Mouse (Mus musculus) olfactory bulb, adult 2 months (tissue): ENCODE measurements around the gene Inhbe. TPM values are rescaled to one million over a fixed set of nuclear protein-coding genes. Genes with fewer than 3 reads are reported as not detected.

Source experiments
- H3K27ac ChIP-seq: fragments of 200-500 bp; 2 replicates; pipeline ENCODE4 v1.5.1; 2012; ENCODE audit warnings: low read depth, low read length; ENCODE audit not compliant: insufficient read depth
- H3K4me1 ChIP-seq: fragments of 200-500 bp; 2 replicates; pipeline ENCODE4 v1.6.1; 2012; ENCODE audit warnings: low read length; ENCODE audit not compliant: control insufficient read depth, insufficient read depth
- H3K4me3 ChIP-seq: fragments of 200-500 bp; 2 replicates; pipeline ENCODE4 v1.5.1; 2012; ENCODE audit warnings: mild to moderate bottlenecking, low read depth, low read length, moderate library complexity; ENCODE audit not compliant: insufficient read depth
- CTCF ChIP-seq: fragments of 200-500 bp; IDR thresholded peaks from 2 replicates; pipeline ENCODE4 v1.5.1; 2012; ENCODE audit warnings: low read depth, mild to moderate bottlenecking, low read length, moderate library complexity; ENCODE audit not compliant: insufficient read depth
- POLR2A ChIP-seq: fragments of 200-500 bp; IDR thresholded peaks from 2 replicates; pipeline ENCODE4 v1.6.1; 2012; ENCODE audit warnings: mild to moderate bottlenecking, low read depth, low read length, moderate library complexity; ENCODE audit not compliant: insufficient read depth
- WGBS: fragments of 180-500 bp; shearing (Covaris S2); methylation state at CpG from one replicate; pipeline ENCODE4 v1.1.7; 2018; 5-methylcytosine and 5-hydroxymethylcytosine counted together
- polyA plus RNA-seq: library from polyadenylated mRNA; stranded (reverse); fragments of >200 nt; gene quantifications from 2 replicates; pipeline ENCODE4 v1.2.4, GENCODE M21; 2012; ENCODE audit warnings: low replicate concordance; ENCODE audit not compliant: missing spikeins, insufficient read depth, insufficient read length

Inhbe gene
- polyA plus RNA-seq, 1 experiment = not detected

DNA sequence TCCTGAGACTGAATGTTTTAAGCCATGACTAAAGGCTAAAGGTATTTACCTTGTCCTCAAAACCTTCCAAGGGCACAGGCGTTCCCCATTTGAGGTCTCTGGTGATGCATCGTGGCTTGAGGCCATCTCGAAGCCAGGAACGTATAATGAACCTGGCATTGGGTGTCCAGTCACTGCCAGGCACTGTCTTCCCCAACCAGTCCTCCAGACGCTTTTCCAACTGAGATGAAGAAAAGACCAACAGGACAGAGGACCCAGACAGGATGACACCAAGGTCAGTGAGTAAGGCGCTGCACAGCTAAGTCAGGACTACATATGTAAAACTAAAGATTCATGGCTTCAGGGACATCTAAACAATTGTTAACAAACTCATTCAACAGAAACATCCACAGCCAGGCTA, 53.9 kb downstream of the Inhbe start:
- Histone ChIP-seq H3K27ac (no peak overlapping the region), H3K4me1 (no peaks in the 10 kb centered on the region), H3K4me3 (no peak overlapping the region)
- 95% methylated on average over 6 of the region's 6 CpGs for WGBS
- no peak for TF ChIP-seq POLR2A
- no peak for TF ChIP-seq CTCF

Other genes with a start within 250 kb of the Inhbe start
- 124 TPM in 1 of 2 replicates, not detected in the other for gene Os9, start 233.3 kb downstream of the Inhbe start, polyA plus RNA-seq
- not detected in 2 replicates for gene B4galnt1, start 189.2 kb downstream of the Inhbe start, polyA plus RNA-seq
- not detected in 2 replicates for gene Slc26a10, start 173.8 kb downstream of the Inhbe start, polyA plus RNA-seq
- not detected in 2 replicates for gene Arhgef25, start 164.3 kb downstream of the Inhbe start, polyA plus RNA-seq
- 159 TPM in 1 of 2 replicates, not detected in the other for gene Dtx3, start 158.7 kb downstream of the Inhbe start, polyA plus RNA-seq
- gene Pip4k2c, start 142.8 kb downstream of the Inhbe start, polyA plus RNA-seq = 102 TPM in 1 of 2 replicates, not detected in the other
- gene Kif5a, start 91.1 kb downstream of the Inhbe start, polyA plus RNA-seq = 72.6 and 160 TPM in 2 replicates
- not detected in 2 replicates for gene Dctn2, start 88.0 kb downstream of the Inhbe start, polyA plus RNA-seq
- not detected in 2 replicates for gene Mbd6, start 65.4 kb downstream of the Inhbe start, polyA plus RNA-seq
- not detected in 2 replicates for gene Mars, start 42.6 kb downstream of the Inhbe start, polyA plus RNA-seq
- gene Arhgap9, start 32.4 kb downstream of the Inhbe start, polyA plus RNA-seq = 260 TPM in 1 of 2 replicates, not detected in the other
- not detected in 2 replicates for gene Gli1, start 12.4 kb downstream of the Inhbe start, polyA plus RNA-seq
- gene Inhbc, start 16.0 kb upstream of the Inhbe start, polyA plus RNA-seq = not detected in 2 replicates
- gene R3hdm2, start 25.9 kb upstream of the Inhbe start, polyA plus RNA-seq = 475 and 884 TPM in 2 replicates
- not detected in 2 replicates for gene Stac3, start 147.3 kb upstream of the Inhbe start, polyA plus RNA-seq
- gene Ndufa4l2, start 160.6 kb upstream of the Inhbe start, polyA plus RNA-seq = not detected in 2 replicates
- gene Shmt2, start 168.0 kb upstream of the Inhbe start, polyA plus RNA-seq = not detected in 2 replicates
- not detected in 2 replicates for gene Nxph4, start 180.1 kb upstream of the Inhbe start, polyA plus RNA-seq